ENCODE assay signal across 10 mouse cellular contexts in genomic region chr3:51359558-51360307, GRCm38 (mm10). TPM values are rescaled to one million over a fixed set of nuclear protein-coding genes. Genes with fewer than 3 reads are reported as not detected.
DNase-seq lines count a peak whose midpoint lies in the region; ATAC-seq and TF ChIP-seq lines count a peak whose summit lies in the region.
"Had no signal": no experiment of that assay in that cellular context is flagged by ENCODE, and none has a peak within 500 bp of the region (broad histone marks: within the 10 kb centered on the region; RNA-seq: fewer than 3 reads in every experiment).

No protein-coding gene starts in this region.

- peak overlapping the region; percentile 64 for H3K4me3 ChIP-seq in kidney, embryonic 16.5 days (ENCODE audit: low read length)
- peak overlapping the region; percentile 66 for H3K4me3 ChIP-seq in embryonic facial prominence, embryonic 14.5 days (ENCODE audit: low read depth, low read length)
- H3K4me3 ChIP-seq in intestine, embryonic 16.5 days (ENCODE audit: low read length) = peak overlapping the region; percentile 65; the same call in 1 of the 2 replicates
- H3K4me3 ChIP-seq in midbrain, postnatal 0 days (ENCODE audit: low read depth, low read length) = peak overlapping the region; percentile 48; the same call in 1 of the 2 replicates

- ATAC-seq in kidney, embryonic 16.5 days (ENCODE audit: low FRiP score, low TSS enrichment) = no peak
- no peak for ATAC-seq in embryonic facial prominence, embryonic 14.5 days (ENCODE audit: low read depth)
- 0 out of 2 replicates have a peak, but pooled peaks have one; percentile 0 for ATAC-seq in intestine, embryonic 16.5 days
- no peak for ATAC-seq in midbrain, postnatal 0 days (ENCODE audit: low FRiP score)

- WGBS in kidney, embryonic 16.5 days = 32% methylated on average over 14 of the region's 14 CpGs
- 19% methylated on average over 14 of the region's 14 CpGs for WGBS in embryonic facial prominence, embryonic 14.5 days
- WGBS in intestine, embryonic 16.5 days = 39% methylated on average over 14 of the region's 14 CpGs
- WGBS in midbrain, postnatal 0 days = 34% methylated on average over 14 of the region's 14 CpGs

- TF ChIP-seq CTCF in midbrain, postnatal 0 days (IDR thresholded peaks at IDR 0.05) = no peak

- H3K4me2 ChIP-seq in kidney, embryonic 16.5 days (replicated peaks; ENCODE audit: low read depth, low read length) = peak overlapping the region; percentile 81
- H3K4me2 ChIP-seq in embryonic facial prominence, embryonic 14.5 days (ENCODE audit: low read depth, low read length) = peak overlapping the region; percentile 88
- peak overlapping the region; percentile 53; the same call in 1 of the 2 replicates for H3K4me2 ChIP-seq in intestine, embryonic 16.5 days (ENCODE audit: low read depth, low read length)
- no peak overlapping the region for H3K4me2 ChIP-seq in midbrain, postnatal 0 days (ENCODE audit: low read depth, low read length, poor library complexity, severe bottlenecking)

- 0 out of 2 replicates have a peak, but pooled peaks cover 3% of the 10 kb centered on the region for H3K27me3 ChIP-seq in kidney, embryonic 16.5 days (ENCODE audit: insufficient read depth, low read length)
- H3K27me3 ChIP-seq in embryonic facial prominence, embryonic 14.5 days (replicated peaks; ENCODE audit: control insufficient read depth, insufficient read depth, low read length) = 0 out of 2 replicates have a peak, but pooled peaks cover 3% of the 10 kb centered on the region
- H3K27me3 ChIP-seq in intestine, embryonic 16.5 days (replicated peaks; ENCODE audit: control insufficient read depth, insufficient read depth, low read length) = no peaks in the 10 kb centered on the region
- H3K27me3 ChIP-seq in midbrain, postnatal 0 days (ENCODE audit: insufficient read depth, low read length) = peaks cover 5% of the 10 kb centered on the region; the same call in 1 of the 2 replicates

- no peak overlapping the region for H3K27ac ChIP-seq in kidney, embryonic 16.5 days (ENCODE audit: low read length)
- no peak overlapping the region for H3K27ac ChIP-seq in embryonic facial prominence, embryonic 14.5 days (replicated peaks; ENCODE audit: low read depth, low read length)
- H3K27ac ChIP-seq in intestine, embryonic 16.5 days (ENCODE audit: low read length) = no peak overlapping the region
- no peak overlapping the region for H3K27ac ChIP-seq in midbrain, postnatal 0 days (ENCODE audit: low read depth, low read length)

- no peaks in the 10 kb centered on the region for H3K36me3 ChIP-seq in kidney, embryonic 16.5 days (ENCODE audit: insufficient read depth, low read length)
- no peaks in the 10 kb centered on the region for H3K36me3 ChIP-seq in embryonic facial prominence, embryonic 14.5 days (ENCODE audit: control insufficient read depth, insufficient read depth, low read length)
- H3K36me3 ChIP-seq in intestine, embryonic 16.5 days (ENCODE audit: control insufficient read depth, insufficient read depth, low read length) = no peaks in the 10 kb centered on the region
- H3K36me3 ChIP-seq in midbrain, postnatal 0 days (ENCODE audit: insufficient read depth, low read length) = no peaks in the 10 kb centered on the region
- H3K36me3 ChIP-seq: G1E had no signal

- peaks cover 18% of the 10 kb centered on the region for H3K4me1 ChIP-seq in kidney, embryonic 16.5 days (ENCODE audit: insufficient read depth, low read length)
- peaks cover 4% of the 10 kb centered on the region; the same call in 1 of the 2 replicates for H3K4me1 ChIP-seq in embryonic facial prominence, embryonic 14.5 days (ENCODE audit: control insufficient read depth, insufficient read depth, low read length)
- H3K4me1 ChIP-seq in intestine, embryonic 16.5 days (ENCODE audit: control insufficient read depth, insufficient read depth, low read length) = 0 out of 2 replicates have a peak, but pooled peaks cover 2% of the 10 kb centered on the region
- H3K4me1 ChIP-seq in midbrain, postnatal 0 days (ENCODE audit: insufficient read depth, low read length) = 0 out of 2 replicates have a peak, but pooled peaks cover 5% of the 10 kb centered on the region

- H3K9me3 ChIP-seq in kidney, embryonic 16.5 days (ENCODE audit: low read length) = no peaks in the 10 kb centered on the region
- H3K9me3 ChIP-seq in embryonic facial prominence, embryonic 14.5 days (ENCODE audit: control insufficient read depth, low read length) = no peaks in the 10 kb centered on the region
- H3K9me3 ChIP-seq in intestine, embryonic 16.5 days (ENCODE audit: control insufficient read depth, low read length) = no peaks in the 10 kb centered on the region
- H3K9me3 ChIP-seq in midbrain, postnatal 0 days (ENCODE audit: low read length) = no peaks in the 10 kb centered on the region

- H3K9ac ChIP-seq in kidney, embryonic 16.5 days (replicated peaks; ENCODE audit: low read length) = no peak overlapping the region
- H3K9ac ChIP-seq in embryonic facial prominence, embryonic 14.5 days (ENCODE audit: low read depth, low read length) = no peak overlapping the region
- H3K9ac ChIP-seq in intestine, embryonic 16.5 days (ENCODE audit: low read depth, low read length) = no peak overlapping the region
- H3K9ac ChIP-seq in midbrain, postnatal 0 days (replicated peaks; ENCODE audit: low read length, poor library complexity, severe bottlenecking) = no peak overlapping the region

- DNase-seq in kidney, adult 8-10 months = no peak
- DNase-seq in embryonic facial prominence, embryonic 14.5 days (ENCODE audit: low spot score) = no peak
- DNase-seq in midbrain, postnatal 0 days (ENCODE audit: low spot score) = no peak
- DNase-seq in B cell, adult 2 months = no peak
- DNase-seq in kidney, adult 11 months = no peak
- no peak for DNase-seq in ovary, postnatal 10 days (ENCODE audit: low spot score)

RNA-seq across cellular contexts. Expression of gene Elf2, which starts 19.3 kb away (rescaled TPM):
- polyA plus RNA-seq in kidney, embryonic 16.5 days (2015; fragmentation: Nextera tagmentation; extraction: Ambion mirVana) = 62.9 and 64.4 TPM in 2 replicates
- 55.3 and 56.8 TPM in 2 replicates for polyA plus RNA-seq in embryonic facial prominence, embryonic 14.5 days (2014; fragmentation: Nextera tagmentation; extraction: Ambion mirVana)
- polyA plus RNA-seq in intestine, embryonic 16.5 days (2015; fragmentation: Nextera tagmentation; extraction: Ambion mirVana) = 43.4 and 53.5 TPM in 2 replicates
- 38.7 and 45.6 TPM in 2 replicates for total RNA-seq in midbrain, postnatal 0 days (2014; rRNA removed)
- polyA plus RNA-seq in midbrain, postnatal 0 days (2015; fragmentation: Nextera tagmentation; extraction: Ambion mirVana) = 22.2 and 26.1 TPM in 2 replicates

RNA-seq across cellular contexts. Expression of gene Mgarp, which starts 36.8 kb away (rescaled TPM):
- polyA plus RNA-seq in kidney, embryonic 16.5 days (2015; fragmentation: Nextera tagmentation; extraction: Ambion mirVana) = 7.3 and 10.5 TPM in 2 replicates
- 2.5 and 5.2 TPM in 2 replicates for polyA plus RNA-seq in embryonic facial prominence, embryonic 14.5 days (2014; fragmentation: Nextera tagmentation; extraction: Ambion mirVana)
- 4.0 and 9.6 TPM in 2 replicates for polyA plus RNA-seq in intestine, embryonic 16.5 days (2015; fragmentation: Nextera tagmentation; extraction: Ambion mirVana)
- total RNA-seq in midbrain, postnatal 0 days (2014; rRNA removed) = 0.49 TPM in 1 of 2 replicates, not detected in the other
- polyA plus RNA-seq in midbrain, postnatal 0 days (2015; fragmentation: Nextera tagmentation; extraction: Ambion mirVana) = 0.40 and 0.49 TPM in 2 replicates
- total RNA-seq: liver, adult 2 months had no signal
- polyA plus RNA-seq: liver, adult 2 months had no signal

RNA-seq across cellular contexts. Expression of gene Ndufc1, which starts 49.1 kb away (rescaled TPM):
- polyA plus RNA-seq in kidney, embryonic 16.5 days (2015; fragmentation: Nextera tagmentation; extraction: Ambion mirVana) = 672 and 707 TPM in 2 replicates
- 663 and 761 TPM in 2 replicates for polyA plus RNA-seq in embryonic facial prominence, embryonic 14.5 days (2014; fragmentation: Nextera tagmentation; extraction: Ambion mirVana)
- 906 and 911 TPM in 2 replicates for polyA plus RNA-seq in intestine, embryonic 16.5 days (2015; fragmentation: Nextera tagmentation; extraction: Ambion mirVana)
- total RNA-seq in midbrain, postnatal 0 days (2014; rRNA removed) = 31.5 and 36.4 TPM in 2 replicates
- polyA plus RNA-seq in midbrain, postnatal 0 days (2015; fragmentation: Nextera tagmentation; extraction: Ambion mirVana) = 961 and 994 TPM in 2 replicates

RNA-seq across cellular contexts. Expression of gene Naa15, which starts 55.2 kb away (rescaled TPM):
- polyA plus RNA-seq in kidney, embryonic 16.5 days (2015; fragmentation: Nextera tagmentation; extraction: Ambion mirVana) = 37.7 and 40.9 TPM in 2 replicates
- polyA plus RNA-seq in embryonic facial prominence, embryonic 14.5 days (2014; fragmentation: Nextera tagmentation; extraction: Ambion mirVana) = 34.5 and 34.8 TPM in 2 replicates
- polyA plus RNA-seq in intestine, embryonic 16.5 days (2015; fragmentation: Nextera tagmentation; extraction: Ambion mirVana) = 27.3 and 27.9 TPM in 2 replicates
- total RNA-seq in midbrain, postnatal 0 days (2014; rRNA removed) = 19.5 and 33.8 TPM in 2 replicates
- 26.4 and 29.7 TPM in 2 replicates for polyA plus RNA-seq in midbrain, postnatal 0 days (2015; fragmentation: Nextera tagmentation; extraction: Ambion mirVana)
